Mouse (Mus musculus) liver, adult (tissue): Measurements from ENCODE around the gene Mtch1.
"Not testable (repeated sequence)": the region's sequence is repeated elsewhere in the genome, so short reads cannot be mapped to it uniquely, and the experiment has no call there.

Experiments used
- GATA4 ChIP-seq: IDR thresholded peaks from 2 replicates; pipeline ENCODE4 v1.6.1; 2014; ENCODE audit warnings: mild to moderate bottlenecking, low read length; ENCODE audit not compliant: insufficient replicate concordance

Gene Mtch1

DNA sequence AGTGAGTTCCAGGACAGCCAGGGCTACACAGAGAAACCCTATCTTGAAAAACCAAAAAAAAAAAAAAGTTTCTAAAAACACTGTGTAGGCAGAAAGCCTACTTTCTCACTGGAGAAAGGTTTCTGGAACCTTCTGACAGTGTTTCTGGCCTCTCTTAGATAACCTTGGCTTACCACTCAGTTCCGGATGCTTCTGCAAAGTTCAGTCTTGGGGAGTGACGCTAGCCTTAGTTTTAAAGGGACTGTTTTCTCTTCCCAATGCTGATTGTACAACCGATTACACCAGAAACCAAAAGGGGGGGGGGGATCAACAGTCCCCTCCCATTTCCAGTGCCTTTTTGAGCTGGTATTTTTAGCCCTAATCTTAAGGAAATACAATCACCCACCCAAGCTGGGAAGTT, 24.1 kb downstream of the Mtch1 start:
- peak; percentile 85 for TF ChIP-seq GATA4

- no peak for TF ChIP-seq GATA4
These were observed 25.2 kb downstream of the Mtch1 start for GRCm38 (mm10) chr17:29322603-29322962.

GRCm38 (mm10) chr17:29321765-29322602, 25.8 kb downstream of the Mtch1 start:
- TF ChIP-seq GATA4: no peak

DNA sequence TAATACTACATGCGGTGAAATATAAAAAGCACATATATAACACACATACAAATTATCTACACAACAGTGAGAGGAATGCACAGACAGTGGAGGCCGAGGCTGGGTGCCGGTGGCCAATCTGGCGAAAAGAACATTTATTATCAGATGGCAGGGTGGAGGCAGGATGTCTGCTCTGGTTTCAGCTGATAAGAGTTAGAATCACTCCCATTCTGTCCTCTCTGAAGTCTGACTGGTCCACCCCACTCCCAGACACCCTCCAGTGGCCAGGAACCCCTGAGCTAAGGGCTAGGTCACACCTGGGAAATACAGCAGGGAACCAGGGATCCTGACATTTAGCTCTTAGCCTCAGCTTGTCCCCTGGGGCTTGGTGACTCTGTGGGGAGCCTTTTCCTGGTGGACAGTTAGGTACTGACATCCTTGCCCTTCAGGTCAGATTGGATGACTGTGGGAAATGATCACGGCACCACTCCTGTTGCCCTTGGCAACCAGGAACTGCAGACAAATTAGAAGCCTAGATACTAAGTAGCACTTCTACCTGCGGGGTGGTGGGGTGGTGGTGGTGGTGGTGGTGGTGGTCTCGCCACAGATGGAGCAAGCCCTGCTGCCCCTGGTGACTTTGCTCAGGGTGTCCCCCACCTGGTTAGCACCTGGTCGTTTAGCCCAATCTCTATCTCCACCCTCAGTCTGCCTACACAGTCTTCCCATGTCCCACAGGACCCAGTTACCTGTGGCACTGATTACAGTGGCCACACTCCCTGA, 27.7 kb downstream of the Mtch1 start:
- peak; percentile 85 for TF ChIP-seq GATA4

GRCm38 (mm10) chr17:29319476-29319875, 28.3 kb downstream of the Mtch1 start:
- no peak for TF ChIP-seq GATA4

- TF ChIP-seq GATA4: no peak
These were observed 28.9 kb downstream of the Mtch1 start for GRCm38 (mm10) chr17:29318731-29319250.

- TF ChIP-seq GATA4: not testable (repeated sequence)
These were observed 30.4 kb downstream of the Mtch1 start, which contains the start of gene Pi16 for GRCm38 (mm10) chr17:29317380-29317779. Gene Pi16, plus strand, starts transcription at chr17:29317680.

- TF ChIP-seq GATA4: no peak
These were observed 30.8 kb downstream of the Mtch1 start for GRCm38 (mm10) chr17:29316891-29317290.

- TF ChIP-seq GATA4: no peak
These were observed 31.9 kb downstream of the Mtch1 start for GRCm38 (mm10) chr17:29315672-29316465.

GRCm38 (mm10) chr17:29313300-29313699, 34.4 kb downstream of the Mtch1 start:
- no peak for TF ChIP-seq GATA4

GRCm38 (mm10) chr17:29312082-29312481, 35.7 kb downstream of the Mtch1 start:
- no peak for TF ChIP-seq GATA4

- TF ChIP-seq GATA4: no peak
These were observed 36.1 kb downstream of the Mtch1 start for GRCm38 (mm10) chr17:29311602-29312001.

GRCm38 (mm10) chr17:29310056-29310623, 37.6 kb downstream of the Mtch1 start:
- TF ChIP-seq GATA4: no peak

DNA sequence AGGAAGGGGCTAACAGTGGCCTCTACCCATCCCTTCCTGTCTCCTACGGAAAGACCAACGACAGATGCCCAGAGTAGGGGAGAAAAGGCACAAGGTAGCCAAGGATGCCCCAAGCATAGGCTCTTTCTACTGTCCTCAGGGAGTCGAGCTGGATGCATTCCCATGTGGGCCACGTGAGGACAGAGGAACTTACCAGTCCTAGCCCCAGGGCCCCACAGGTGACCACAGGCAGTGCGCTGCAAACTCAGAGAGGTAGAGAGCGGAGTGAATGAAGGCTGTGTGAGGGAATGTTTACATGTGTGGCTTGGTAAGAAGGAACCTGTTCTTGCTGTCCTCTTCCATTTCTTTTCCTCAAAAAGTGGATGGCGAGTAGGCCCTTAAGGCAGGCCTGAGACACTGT, 41.9 kb downstream of the Mtch1 start:
- no peak for TF ChIP-seq GATA4
